Mouse (Mus musculus) limb, embryonic 12.5 days (tissue): ENCODE measurements around the gene Pld4. TPM values are rescaled to one million over a fixed set of nuclear protein-coding genes. Genes with fewer than 3 reads are reported as not detected.
A peak's percentile ranks its signal among the peaks of the same experiment; 100 is the strongest.

Source experiments
- ATAC-seq: fragments of 200-750 bp; cut with Nextera tagmentation; 2 replicates; pipeline ENCODE4 v1.8.0; 2017; ENCODE audit warnings: low read depth, moderate TSS enrichment; ENCODE audit not compliant: insufficient number of reproducible peaks, insufficient read depth, low FRiP score, low TSS enrichment
- H3K27ac ChIP-seq: fragments of 300-500 bp; sonication (generic); 2 replicates; pipeline ENCODE4 v1.5.1; 2016; ENCODE audit warnings: mild to moderate bottlenecking, moderate library complexity
- H3K27me3 ChIP-seq: fragments of 300-500 bp; sonication (generic); 2 replicates; pipeline ENCODE4 v1.6.1; 2016; ENCODE audit warnings: mild to moderate bottlenecking, moderate library complexity
- H3K36me3 ChIP-seq: fragments of 300-500 bp; sonication (generic); 2 replicates; pipeline ENCODE4 v1.6.1; 2016; ENCODE audit warnings: mild to moderate bottlenecking, moderate library complexity
- H3K4me1 ChIP-seq: fragments of 300-500 bp; sonication (generic); replicated peaks from 2 replicates; pipeline ENCODE4 v1.6.1; 2016
- H3K4me2 ChIP-seq: fragments of 300-500 bp; sonication (generic); 2 replicates; pipeline ENCODE4 v1.6.1; 2016; ENCODE audit warnings: mild to moderate bottlenecking, moderate library complexity
- H3K4me3 ChIP-seq: fragments of 300-500 bp; sonication (generic); replicated peaks from 2 replicates; pipeline ENCODE4 v1.5.1; 2016; ENCODE audit warnings: mild to moderate bottlenecking
- H3K9ac ChIP-seq: fragments of 300-500 bp; sonication (generic); replicated peaks from 2 replicates; pipeline ENCODE4 v1.6.1; 2016; ENCODE audit warnings: mild to moderate bottlenecking, moderate library complexity
- H3K9me3 ChIP-seq: fragments of 300-500 bp; sonication (generic); 2 replicates; pipeline ENCODE4 v1.6.1; 2016; ENCODE audit warnings: mild to moderate bottlenecking, moderate library complexity
- WGBS: fragments of 180-500 bp; shearing (Covaris S2); methylation state at CpG from one replicate; pipeline ENCODE4 v1.1.7; 2016; 5-methylcytosine and 5-hydroxymethylcytosine counted together
- polyA plus RNA-seq: library from polyadenylated mRNA; unstranded; fragments of >200 nt; fragmentation: Nextera tagmentation; extraction: Ambion mirVana; gene quantifications from 2 replicates; pipeline ENCODE4 v1.2.1, GENCODE M21; 2016

The Pld4 gene
- 3.1 and 4.4 TPM in 2 replicates for polyA plus RNA-seq

DNA sequence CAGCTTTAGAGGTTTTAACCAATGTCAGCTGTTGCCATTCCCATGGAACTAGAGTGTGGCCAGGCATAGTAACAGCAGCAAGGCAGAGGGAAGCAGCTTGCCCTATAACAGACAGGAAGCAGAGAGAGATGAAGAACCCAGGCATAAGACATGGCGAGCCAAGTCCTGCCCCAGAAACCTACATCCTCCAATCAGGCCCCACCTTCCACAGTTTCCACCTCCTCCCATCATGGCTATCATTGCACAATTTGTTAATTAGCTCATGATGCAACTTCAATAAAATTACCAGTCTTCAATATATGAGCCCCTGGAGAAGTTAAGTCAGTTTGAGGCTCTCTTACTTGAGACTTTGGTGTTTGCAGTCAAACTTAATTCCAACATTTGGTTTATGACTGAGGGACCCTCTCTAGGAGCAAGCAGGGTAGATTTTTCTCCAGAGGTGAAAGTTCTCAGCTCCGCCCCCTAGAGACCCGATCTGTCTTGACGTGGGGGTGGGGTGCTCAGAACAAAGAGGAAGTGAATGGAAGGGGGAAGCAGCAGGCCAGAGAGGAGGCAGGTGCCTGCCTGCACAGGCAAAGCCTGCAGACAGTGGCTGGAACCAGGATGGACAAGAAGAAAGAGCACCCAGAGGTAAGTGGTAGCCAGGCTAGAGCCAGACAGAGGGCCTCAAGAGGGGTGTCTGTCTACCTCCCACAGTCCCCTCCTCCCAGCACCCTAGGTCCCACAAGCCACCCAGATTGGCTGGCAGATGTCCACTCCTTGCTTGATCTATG, at the start of gene Pld4:
Gene Pld4 (plus strand): TSS at position 502 of the 773 bp plus-strand sequence.
- Histone ChIP-seq H3K36me3 (no peaks in the 10 kb centered on the region), H3K4me3 (no peak within 1 kb of the TSS), H3K4me1 (0 out of 2 replicates have a peak, but pooled peaks cover 4% of the 10 kb centered on the region), H3K4me2 (no peak within 1 kb of the TSS), H3K27me3 (no peaks in the 10 kb centered on the region; the same call in 1 of the 2 replicates), H3K9ac (no peak within 1 kb of the TSS), H3K27ac (no peak within 1 kb of the TSS), H3K9me3 (no peaks in the 10 kb centered on the region)
- 42% methylated on average over 4 of the region's 4 CpGs for WGBS
- no peak for ATAC-seq

DNA sequence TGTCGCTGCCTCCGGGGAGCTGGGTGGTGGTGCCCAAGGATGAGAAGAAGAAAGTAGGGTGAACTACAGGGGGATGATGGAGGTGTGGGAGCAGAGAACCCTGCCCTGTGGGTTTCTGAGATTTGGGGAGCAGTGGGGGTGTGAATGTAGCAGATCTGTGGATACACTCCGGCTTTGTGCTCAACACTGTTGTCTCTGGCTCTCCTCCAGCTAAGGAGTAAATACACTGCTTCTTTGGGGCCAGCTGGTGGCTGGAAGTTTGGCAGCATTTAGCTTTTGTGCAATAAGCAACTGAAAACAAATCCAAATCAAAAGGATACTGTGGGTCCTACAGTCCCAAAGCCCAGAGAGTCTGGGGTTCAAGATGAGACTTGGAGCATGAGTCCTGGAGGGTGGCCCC, 46.5 kb upstream of the Pld4 start:
- Histone ChIP-seq H3K4me1 (peaks cover 10% of the 10 kb centered on the region), H3K27me3 (peaks cover 9% of the 10 kb centered on the region), H3K27ac (peak overlapping the region; percentile 59; the same call in 1 of the 2 replicates), H3K4me2 (no peak overlapping the region), H3K9ac (no peak overlapping the region), H3K9me3 (no peaks in the 10 kb centered on the region), H3K4me3 (no peak overlapping the region), H3K36me3 (no peaks in the 10 kb centered on the region)
- 76% methylated on average over 3 of the region's 3 CpGs for WGBS
- ATAC-seq = no peak

- peaks cover 28% of the 10 kb centered on the region for H3K4me1 ChIP-seq
- no peaks in the 10 kb centered on the region for H3K9me3 ChIP-seq
- H3K27me3 ChIP-seq = peaks cover 23% of the 10 kb centered on the region
- H3K9ac ChIP-seq = no peak overlapping the region
- H3K36me3 ChIP-seq = no peaks in the 10 kb centered on the region
- no peak overlapping the region for H3K4me3 ChIP-seq
- H3K4me2 ChIP-seq = no peak overlapping the region
- WGBS = 25% methylated on average over 7 of the region's 7 CpGs
- no peak for ATAC-seq
- H3K27ac ChIP-seq = no peak overlapping the region
Observed at GRCm38 (mm10) chr12:112717140-112717539, 43.3 kb upstream of the Pld4 start.

DNA sequence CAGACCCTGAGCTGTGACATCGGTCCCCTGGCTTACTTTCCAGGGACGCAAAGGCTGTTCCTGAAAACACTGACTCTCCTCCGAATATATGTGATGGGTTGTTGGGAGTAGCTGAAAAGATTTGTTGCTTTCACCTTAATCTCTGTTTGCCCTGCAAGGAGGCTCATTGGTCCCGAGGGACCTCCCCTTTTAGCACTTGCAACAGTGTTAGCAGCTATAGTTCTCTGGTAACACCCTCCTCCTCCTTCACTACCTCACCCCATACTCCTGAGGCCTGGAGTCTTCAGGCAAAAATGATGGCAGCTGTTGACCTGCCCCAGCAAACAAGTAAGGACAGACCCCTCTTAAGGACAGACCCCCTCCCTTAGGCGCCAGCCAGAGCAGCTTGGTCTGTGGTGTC, 41.5 kb upstream of the Pld4 start:
- H3K9ac ChIP-seq = no peak overlapping the region
- no peak for ATAC-seq
- 32% methylated on average over 5 of the region's 5 CpGs for WGBS
- H3K9me3 ChIP-seq = no peaks in the 10 kb centered on the region
- H3K4me2 ChIP-seq = no peak overlapping the region
- no peak overlapping the region for H3K27ac ChIP-seq
- no peak overlapping the region for H3K4me3 ChIP-seq
- no peaks in the 10 kb centered on the region for H3K36me3 ChIP-seq
- peaks cover 34% of the 10 kb centered on the region for H3K27me3 ChIP-seq
- H3K4me1 ChIP-seq = peaks cover 40% of the 10 kb centered on the region

DNA sequence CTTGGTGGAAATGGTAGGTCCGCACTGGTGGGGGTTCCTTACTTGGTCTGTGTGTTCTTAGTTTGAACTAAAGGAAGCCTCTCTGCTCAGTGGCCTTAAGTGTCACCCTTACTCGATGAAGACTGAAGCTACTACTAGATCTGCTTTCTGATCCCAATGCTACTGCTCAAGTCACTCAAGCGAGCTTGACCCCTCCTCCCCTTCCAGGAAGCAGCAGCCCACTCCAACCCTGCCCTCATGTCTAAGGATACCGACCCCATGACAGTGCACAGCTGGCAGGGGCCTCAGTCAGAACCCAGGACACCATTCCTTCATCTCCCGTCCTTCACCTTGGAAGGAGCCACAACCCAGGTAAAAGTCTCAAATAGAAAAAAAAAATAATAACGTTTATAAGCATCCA, 40.2 kb upstream of the Pld4 start, which contains the start of gene Cep170b:
Gene Cep170b (plus strand): TSS at position 240 of the 400 bp plus-strand sequence.
- peak within 1 kb of the TSS; percentile 94 for H3K4me2 ChIP-seq
- WGBS = 70% methylated on average over 6 of the region's 6 CpGs
- H3K9me3 ChIP-seq = no peaks in the 10 kb centered on the region
- peaks cover 40% of the 10 kb centered on the region for H3K4me1 ChIP-seq
- peaks cover 2% of the 10 kb centered on the region for H3K36me3 ChIP-seq
- peak within 1 kb of the TSS; percentile 94 for H3K4me3 ChIP-seq
- ATAC-seq = no peak
- peaks cover 34% of the 10 kb centered on the region for H3K27me3 ChIP-seq
- peak within 1 kb of the TSS; percentile 77 for H3K27ac ChIP-seq
- H3K9ac ChIP-seq = peak within 1 kb of the TSS; percentile 91; the same call in 1 of the 2 replicates

DNA sequence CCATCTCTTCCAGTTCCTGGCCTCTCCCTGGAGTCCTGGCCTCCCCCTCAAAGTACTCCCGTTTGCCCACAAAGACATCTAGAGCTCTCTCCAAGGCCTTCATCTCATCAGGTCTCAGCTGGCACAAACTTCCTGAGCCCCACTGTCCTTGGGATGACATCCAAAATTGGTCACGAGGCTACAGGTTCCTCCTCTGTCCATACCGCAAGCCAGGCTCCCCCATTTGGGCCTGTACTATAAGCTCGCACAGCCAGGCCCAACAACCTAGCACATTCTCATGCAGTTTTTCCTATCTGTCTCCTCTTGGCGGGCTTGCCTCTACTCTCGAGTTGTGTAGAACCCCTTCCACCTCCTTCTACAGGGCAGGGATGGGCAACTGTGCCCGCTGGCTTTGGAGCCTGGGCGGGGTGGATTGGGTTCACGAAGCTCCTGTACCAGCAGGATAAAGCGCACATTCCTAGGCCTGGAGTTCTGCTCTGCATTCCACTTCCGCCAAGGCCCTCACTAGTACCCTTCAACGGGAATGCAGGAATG, 39.5 kb upstream of the Pld4 start:
- Histone ChIP-seq H3K27ac (peak overlapping the region; percentile 77), H3K36me3 (peaks cover 10% of the 10 kb centered on the region), H3K9me3 (no peaks in the 10 kb centered on the region), H3K4me1 (peaks cover 40% of the 10 kb centered on the region), H3K9ac (no peak overlapping the region), H3K4me2 (peak overlapping the region; percentile 94), H3K4me3 (peak overlapping the region; percentile 94), H3K27me3 (peaks cover 34% of the 10 kb centered on the region)
- no peak for ATAC-seq
- 36% methylated on average over 12 of the region's 12 CpGs for WGBS

DNA sequence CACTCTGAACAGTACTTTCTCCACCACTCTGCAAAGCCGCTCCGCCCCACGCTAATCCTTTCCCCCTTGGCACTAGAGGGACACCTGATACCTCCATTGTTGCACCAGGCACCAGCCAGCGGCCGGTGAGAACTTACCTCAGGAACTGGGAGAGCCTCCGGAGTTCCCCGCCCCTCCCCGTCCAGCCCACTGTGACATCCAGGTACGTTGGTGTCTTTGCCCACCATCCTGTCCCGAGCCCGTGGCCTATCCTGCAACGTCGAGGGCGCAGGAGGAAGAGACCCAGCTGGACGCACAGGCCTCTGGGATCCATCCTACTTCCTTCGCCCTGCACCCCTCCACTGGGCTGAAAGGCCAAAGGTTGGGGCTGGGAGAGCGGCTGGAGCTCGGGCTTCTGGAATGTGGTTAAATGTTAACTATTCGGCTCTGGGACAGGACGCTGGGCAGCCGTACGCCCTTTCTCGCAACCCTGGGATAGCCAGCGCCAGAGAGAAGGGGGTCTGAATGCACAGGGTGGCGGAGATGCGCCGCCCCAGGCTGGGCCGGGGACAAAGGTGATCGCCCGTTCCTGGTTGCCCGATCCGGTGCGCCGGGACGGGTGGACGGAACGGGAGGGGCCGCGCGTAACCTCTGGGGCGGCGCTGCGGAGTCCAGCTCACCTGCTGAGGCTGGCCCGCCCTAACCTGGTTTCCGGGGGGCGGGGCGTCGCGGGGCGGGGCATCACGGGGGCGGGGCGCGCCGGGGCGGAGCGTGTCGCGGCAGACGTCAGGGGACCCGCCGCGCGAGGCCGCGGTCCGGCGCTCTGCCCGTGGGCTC, 38.8 kb upstream of the Pld4 start:
- Histone ChIP-seq H3K9me3 (no peaks in the 10 kb centered on the region), H3K4me1 (peaks cover 40% of the 10 kb centered on the region), H3K4me2 (peak overlapping the region; percentile 94), H3K4me3 (peak overlapping the region; percentile 94), H3K27me3 (peaks cover 34% of the 10 kb centered on the region), H3K27ac (peak overlapping the region; percentile 77), H3K36me3 (peaks cover 12% of the 10 kb centered on the region), H3K9ac (peak overlapping the region; percentile 91)
- peak; percentile 43 for ATAC-seq
- WGBS = 2% methylated on average over 66 of the region's 69 CpGs

DNA sequence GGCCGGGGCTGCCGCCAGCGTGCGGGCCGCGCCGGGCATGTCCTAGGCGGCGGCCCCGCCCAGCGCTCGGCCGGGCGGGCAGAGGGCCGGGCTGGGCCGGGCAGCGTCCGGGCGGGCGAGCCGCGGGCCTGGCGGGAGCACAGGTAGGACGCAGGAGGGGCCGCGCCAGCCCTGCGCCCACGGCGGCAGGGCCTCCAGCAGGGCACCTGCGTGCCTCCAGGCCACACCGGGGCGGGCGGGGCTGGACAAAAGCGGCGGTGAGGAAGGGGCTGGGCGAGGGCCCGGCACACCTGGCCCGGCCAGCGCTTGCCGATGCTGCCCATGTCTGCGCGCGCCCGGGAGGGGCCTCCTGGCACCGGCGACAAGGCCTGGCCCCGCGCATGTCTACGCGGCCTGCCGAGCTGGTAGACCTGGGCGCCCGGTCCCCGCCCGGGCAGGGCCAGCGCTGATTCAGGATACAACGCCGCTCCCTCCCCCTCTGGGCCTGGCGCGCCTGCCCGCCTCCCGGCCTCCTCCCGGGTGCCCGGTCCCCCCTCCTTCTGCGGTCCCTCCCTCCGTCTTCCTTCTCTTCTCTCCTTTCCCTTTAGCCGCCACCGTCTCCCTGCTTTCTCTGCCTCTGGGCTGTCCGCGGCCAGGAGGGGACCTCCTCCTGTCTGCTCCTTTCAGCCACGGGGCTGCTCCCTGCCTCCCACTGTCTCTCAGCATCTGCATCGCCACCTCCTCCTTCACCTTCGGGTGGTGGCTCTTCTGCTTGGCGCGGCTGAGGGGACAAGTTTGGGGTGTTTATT, 38.0 kb upstream of the Pld4 start:
- H3K9me3 ChIP-seq = no peaks in the 10 kb centered on the region
- peak overlapping the region; percentile 94 for H3K4me2 ChIP-seq
- peak overlapping the region; percentile 94 for H3K4me3 ChIP-seq
- H3K27ac ChIP-seq = peak overlapping the region; percentile 54; the same call in 1 of the 2 replicates
- peaks cover 19% of the 10 kb centered on the region for H3K36me3 ChIP-seq
- peak; percentile 9; the same call in 1 of the 2 replicates for ATAC-seq
- 0% methylated on average over 58 of the region's 75 CpGs for WGBS
- H3K4me1 ChIP-seq = peaks cover 40% of the 10 kb centered on the region
- peaks cover 34% of the 10 kb centered on the region for H3K27me3 ChIP-seq
- peak overlapping the region; percentile 91 for H3K9ac ChIP-seq

DNA sequence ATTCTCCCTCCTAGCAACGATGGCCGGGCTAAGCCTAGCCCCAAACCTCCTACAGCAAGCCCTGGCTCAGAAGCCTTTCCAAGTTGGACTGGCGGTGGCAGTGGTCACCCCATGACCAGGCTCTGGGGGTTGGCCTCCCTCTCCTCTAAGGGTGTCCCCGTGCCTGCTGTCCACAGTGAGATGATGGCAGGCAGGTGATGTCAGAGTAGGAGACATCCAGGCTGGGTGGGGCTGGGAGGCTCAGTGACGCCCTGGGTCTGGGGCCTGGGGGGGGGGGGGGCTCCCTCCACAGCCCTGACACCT, 37.5 kb upstream of the Pld4 start:
- Histone ChIP-seq H3K9me3 (no peaks in the 10 kb centered on the region), H3K4me1 (peaks cover 40% of the 10 kb centered on the region), H3K4me3 (peak overlapping the region; percentile 94), H3K4me2 (peak overlapping the region; percentile 94), H3K27ac (0 out of 2 replicates have a peak overlapping the region, but pooled peaks have one; percentile 23), H3K9ac (peak overlapping the region; percentile 91), H3K36me3 (peaks cover 23% of the 10 kb centered on the region), H3K27me3 (peaks cover 34% of the 10 kb centered on the region)
- peak; percentile 40 for ATAC-seq
- WGBS = 10% methylated on average over 5 of the region's 5 CpGs

DNA sequence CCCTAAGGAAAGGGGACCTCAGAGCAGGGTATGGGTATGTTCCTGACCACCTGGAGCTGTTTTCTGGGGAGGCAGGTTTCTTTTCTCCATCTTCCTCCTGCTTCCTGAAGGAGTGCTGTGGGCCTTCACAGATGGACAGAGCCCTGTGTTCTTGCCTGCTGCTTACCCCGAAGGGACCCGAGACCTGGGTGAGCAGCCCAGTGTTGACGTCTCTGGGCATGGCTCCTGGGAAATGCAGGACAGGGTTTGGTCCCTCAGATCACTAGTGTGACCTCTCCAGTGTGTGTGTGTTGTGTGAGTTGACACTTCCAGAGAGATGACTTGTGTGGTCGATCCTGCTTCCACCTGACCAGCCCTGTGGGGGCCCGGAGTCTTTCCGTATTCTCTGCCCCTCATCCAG, 37.0 kb upstream of the Pld4 start:
- H3K27me3 ChIP-seq = peaks cover 34% of the 10 kb centered on the region
- H3K9ac ChIP-seq = peak overlapping the region; percentile 91; the same call in 1 of the 2 replicates
- no peaks in the 10 kb centered on the region for H3K9me3 ChIP-seq
- peak overlapping the region; percentile 94 for H3K4me2 ChIP-seq
- H3K4me1 ChIP-seq = peaks cover 40% of the 10 kb centered on the region
- H3K27ac ChIP-seq = no peak overlapping the region
- H3K36me3 ChIP-seq = peaks cover 23% of the 10 kb centered on the region
- WGBS = 90% methylated on average over 6 of the region's 6 CpGs
- H3K4me3 ChIP-seq = peak overlapping the region; percentile 94
- ATAC-seq = no peak
